Mouse (Mus musculus) heart, adult 2 months (tissue): ENCODE data around the gene Sult1e1. TPM values are rescaled to one million over a fixed set of nuclear protein-coding genes. Genes with fewer than 3 reads are reported as not detected.

Experiments used
- DNase-seq, 2 experiments: peaks; one replicate each; pipeline ENCODE4 v3.0.0; 2021
- H3K27ac ChIP-seq: fragments of 200-600 bp; 2 replicates; pipeline ENCODE4 v1.8.1; 2022
- H3K27me3 ChIP-seq: fragments of 200-500 bp; 2 replicates; pipeline ENCODE4 v1.6.1; 2012; ENCODE audit warnings: mild to moderate bottlenecking, low read length, inconsistent platforms, mixed read lengths; ENCODE audit not compliant: control insufficient read depth, insufficient read depth
- H3K36me3 ChIP-seq: fragments of 200-500 bp; 2 replicates; pipeline ENCODE4 v1.6.1; 2012; ENCODE audit warnings: low read length, inconsistent platforms; ENCODE audit not compliant: control insufficient read depth, insufficient read depth
- H3K4me1 ChIP-seq: fragments of 200-500 bp; 2 replicates; pipeline ENCODE4 v1.6.1; 2011; ENCODE audit warnings: low read length; ENCODE audit not compliant: control insufficient read depth, insufficient read depth
- H3K4me3 ChIP-seq: fragments of 200-600 bp; 2 replicates; pipeline ENCODE4 v1.8.1; 2022
- H3K79me2 ChIP-seq: fragments of 200-500 bp; replicated peaks from 2 replicates; pipeline ENCODE4 v1.6.1; 2012; ENCODE audit warnings: mild to moderate bottlenecking, inconsistent platforms, low read length, moderate library complexity, mixed read lengths; ENCODE audit not compliant: control insufficient read depth, insufficient read depth
- H3K9ac ChIP-seq: fragments of 200-500 bp; 2 replicates; pipeline ENCODE4 v1.6.1; 2012; ENCODE audit warnings: low read depth, mild to moderate bottlenecking, control low read depth, inconsistent platforms, low read length, mixed read lengths
- CTCF ChIP-seq: fragments of 200-600 bp; IDR thresholded peaks from 2 replicates; pipeline ENCODE4 v1.8.1; 2022; ENCODE audit warnings: antibody characterized with exemption, mild to moderate bottlenecking, moderate library complexity
- EP300 ChIP-seq: fragments of 200-500 bp; IDR thresholded peaks from 2 replicates; pipeline ENCODE4 v1.6.1; 2011; ENCODE audit warnings: low read depth, low read length, control low read depth; ENCODE audit not compliant: insufficient read depth
- POLR2A ChIP-seq: fragments of 200-500 bp; IDR thresholded peaks from 2 replicates; pipeline ENCODE4 v1.6.1; 2011; ENCODE audit warnings: mild to moderate bottlenecking, low read depth, low read length, control low read depth; ENCODE audit not compliant: insufficient read depth
- WGBS: fragments of 180-500 bp; shearing (Covaris S2); methylation state at CpG from one replicate; pipeline ENCODE4 v1.1.7; 2018; 5-methylcytosine and 5-hydroxymethylcytosine counted together
- intact Hi-C: fragments of 180-260 bp; cut with DNase I; formaldehyde crosslinking; loops from one replicate; pipeline ENCODE4 v1.15.1; 2025
- microRNA-seq, 2 experiments: library from miRNA; unstranded; fragments of <30 nt; microRNA quantifications; one replicate each; pipeline ENCODE4 v1.2.0; 2021
- polyA plus RNA-seq: library from polyadenylated mRNA; depleted of rRNA; stranded (reverse); fragments of >200 nt; gene quantifications from 2 replicates; pipeline ENCODE4 v1.2.3, GENCODE M21; 2012; rRNA removed
- total RNA-seq, 2 experiments: library from RNA; stranded (reverse); gene quantifications; 2 replicates each; pipeline ENCODE4 v1.2.3; 2021

Sult1e1 gene
- total and polyA plus RNA-seq, 3 experiments = not detected

DNA sequence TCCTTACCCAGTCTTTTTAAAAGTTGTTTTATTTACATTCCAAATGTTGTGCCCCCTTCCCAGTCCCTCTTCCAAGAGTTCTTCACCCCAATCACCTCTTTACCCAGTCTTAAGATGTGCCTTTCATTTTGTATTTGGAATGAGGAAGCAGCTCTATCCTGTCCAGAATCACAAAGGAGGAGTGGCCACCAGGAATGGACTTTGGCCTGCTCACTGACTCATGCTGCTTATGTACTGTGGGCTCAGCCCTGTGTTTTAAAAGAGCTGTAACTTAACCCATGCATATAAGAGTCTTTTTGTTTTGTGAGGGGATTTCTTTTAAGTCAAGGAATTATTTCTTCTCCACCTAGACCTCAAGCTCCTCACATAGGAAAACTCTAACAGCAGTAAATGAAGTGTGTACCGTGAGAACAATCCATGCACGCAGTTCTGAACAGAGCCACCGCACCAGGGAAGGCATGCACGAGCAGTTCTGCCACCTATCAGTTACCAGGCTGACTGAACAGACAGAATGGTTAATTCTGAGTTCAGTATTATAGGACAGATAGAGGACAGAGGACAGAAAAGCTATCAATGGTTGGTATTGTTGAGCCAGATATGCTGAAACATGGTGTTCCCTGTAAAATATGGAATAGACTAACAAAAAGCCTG lies 55.3 kb downstream of the Sult1e1 start:
- WGBS = 76% methylated on average over 4 of the region's 4 CpGs

DNA sequence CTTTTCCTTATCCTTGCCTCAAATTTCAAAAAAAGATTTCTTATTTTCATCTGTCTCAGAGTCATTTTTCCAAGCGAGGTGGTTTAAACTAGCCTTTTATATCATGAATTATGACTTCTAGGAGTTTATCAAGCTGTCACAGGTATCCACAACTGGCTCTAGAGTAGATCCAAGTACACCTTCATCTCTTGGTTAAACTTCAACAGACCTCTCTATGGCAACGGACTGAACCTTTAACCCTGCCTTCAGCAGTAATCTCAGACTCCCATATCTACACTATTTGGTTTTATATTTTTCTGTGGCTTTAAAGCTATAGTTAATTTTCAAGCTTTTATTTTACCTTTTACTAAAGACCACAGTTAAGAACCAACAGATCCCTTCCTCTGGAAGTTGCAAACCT lies 59.1 kb downstream of the Sult1e1 start:
- TF ChIP-seq CTCF (no peak), POLR2A (no peak), EP300 (no peak)
- intact Hi-C loops = no loop called here
- no peaks in the 10 kb centered on the region for H3K4me1 ChIP-seq
- no peak for DNase-seq
- 63% methylated on average over 2 of the region's 2 CpGs for WGBS
- no peaks in the 10 kb centered on the region for H3K36me3 ChIP-seq
- no peak overlapping the region for H3K27ac ChIP-seq
- H3K4me3 ChIP-seq = no peak overlapping the region
- H3K27me3 ChIP-seq = no peaks in the 10 kb centered on the region
- H3K9ac ChIP-seq = no peak overlapping the region
- H3K79me2 ChIP-seq = no peaks in the 10 kb centered on the region

More for the DNA sequence above, 55.3 kb downstream of the Sult1e1 start:
- Histone ChIP-seq H3K4me3 (no peak overlapping the region), H3K4me1 (no peaks in the 10 kb centered on the region), H3K79me2 (no peaks in the 10 kb centered on the region), H3K27ac (no peak overlapping the region), H3K9ac (no peak overlapping the region), H3K27me3 (no peaks in the 10 kb centered on the region), H3K36me3 (no peaks in the 10 kb centered on the region)
- DNase-seq = no peak
- TF ChIP-seq EP300 (no peak), CTCF (no peak), POLR2A (no peak)
- intact Hi-C loops = no loop called here

Small RNA genes lying within 50 kb of the gene (microRNA-seq; reads per million reads assigned to microRNA genes)
- 0 reads per million in 2 experiments for gene Mir3969

Other genes with a start within 250 kb of the Sult1e1 start
- not detected for gene Ugt2b38, start 167.4 kb downstream of the Sult1e1 start, total RNA-seq
- not detected in 2 replicates for gene Ugt2b38, start 167.4 kb downstream of the Sult1e1 start, polyA plus RNA-seq
- gene Ugt2a2, start 109.3 kb downstream of the Sult1e1 start, total RNA-seq = not detected
- not detected in 2 replicates for gene Ugt2a2, start 109.3 kb downstream of the Sult1e1 start, polyA plus RNA-seq
- not detected for gene Gm43638, start 104.8 kb downstream of the Sult1e1 start, total RNA-seq
- not detected in 2 replicates for gene Gm43638, start 104.8 kb downstream of the Sult1e1 start, polyA plus RNA-seq
- gene Ugt2a1, start 100.7 kb downstream of the Sult1e1 start, total RNA-seq = not detected
- gene Ugt2a1, start 100.7 kb downstream of the Sult1e1 start, polyA plus RNA-seq = not detected in 2 replicates
- not detected for gene Sult1b1, start 53.4 kb downstream of the Sult1e1 start, total RNA-seq
- 0.16 TPM in 1 of 2 replicates, not detected in the other for gene Sult1b1, start 53.4 kb downstream of the Sult1e1 start, polyA plus RNA-seq
- not detected for gene Sult1d1, start 22.6 kb downstream of the Sult1e1 start, total RNA-seq
- 0.61 TPM in 1 of 2 replicates, not detected in the other for gene Sult1d1, start 22.6 kb downstream of the Sult1e1 start, polyA plus RNA-seq
- not detected for gene Csn1s1, start 74.6 kb upstream of the Sult1e1 start, total RNA-seq
- gene Csn1s1, start 74.6 kb upstream of the Sult1e1 start, polyA plus RNA-seq = not detected in 2 replicates
- gene Csn2, start 108.0 kb upstream of the Sult1e1 start, total RNA-seq = not detected
- not detected in 2 replicates for gene Csn2, start 108.0 kb upstream of the Sult1e1 start, polyA plus RNA-seq
- not detected for gene Csn1s2a, start 183.0 kb upstream of the Sult1e1 start, total RNA-seq
- not detected in 2 replicates for gene Csn1s2a, start 183.0 kb upstream of the Sult1e1 start, polyA plus RNA-seq
- not detected for gene Csn1s2b, start 216.5 kb upstream of the Sult1e1 start, total RNA-seq
- gene Csn1s2b, start 216.5 kb upstream of the Sult1e1 start, polyA plus RNA-seq = not detected in 2 replicates
- not detected for gene Prr27, start 234.1 kb upstream of the Sult1e1 start, total RNA-seq
- 0.16 TPM in 1 of 2 replicates, not detected in the other for gene Prr27, start 234.1 kb upstream of the Sult1e1 start, polyA plus RNA-seq